23 mouse cellular contexts compared by ENCODE assay signal in the genomic region with DNA sequence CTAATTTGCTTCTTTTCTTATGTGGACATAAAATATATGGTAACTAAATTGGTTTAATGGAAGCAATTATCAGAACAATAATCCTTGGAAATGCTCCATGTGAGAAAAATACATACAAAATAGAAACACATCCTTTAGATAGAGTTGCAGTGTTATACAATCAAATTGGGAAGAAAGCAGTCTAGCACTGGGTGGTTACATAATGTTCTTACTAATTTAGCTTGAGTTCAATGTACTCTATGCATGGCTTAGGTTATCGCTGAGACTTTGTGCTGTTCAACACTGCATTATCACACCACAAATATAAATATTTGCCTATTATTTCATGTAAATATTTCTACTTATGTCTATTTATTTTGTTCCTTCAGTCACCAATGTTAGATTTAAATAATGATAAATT.
DNase-seq lines count a peak whose midpoint lies in the region; ATAC-seq and TF ChIP-seq lines count a peak whose summit lies in the region.
"Had no signal": no experiment of that assay in that cellular context is flagged by ENCODE, and none has a peak within 500 bp of the region (broad histone marks: within the 10 kb centered on the region; RNA-seq: fewer than 3 reads in every experiment).

No protein-coding gene starts in this region.

- H3K27me3 ChIP-seq in forebrain, embryonic 14.5 days (replicated peaks; ENCODE audit: control insufficient read depth, insufficient read depth, low read length): no peaks in the 10 kb centered on the region
- H3K27me3 ChIP-seq in forebrain, postnatal 0 days (ENCODE audit: insufficient read depth, low read length): no peaks in the 10 kb centered on the region
- no peaks in the 10 kb centered on the region for H3K27me3 ChIP-seq in kidney, adult 2 months (replicated peaks; ENCODE audit: control insufficient read depth, insufficient read depth, low read length)
- H3K27me3 ChIP-seq: CH12.LX; embryonic facial prominence, embryonic 12.5 days; forebrain, embryonic 13.5 days; Patski had no signal

- no peak for TF ChIP-seq CTCF in forebrain, postnatal 0 days (IDR thresholded peaks at IDR 0.05; ENCODE audit: low read depth)
- no peak for TF ChIP-seq CTCF in kidney, adult 2 months (conservative IDR thresholded peaks at IDR 0.05; ENCODE audit: insufficient read depth, insufficient read length, low read depth, low read length)

- ATAC-seq in forebrain, embryonic 14.5 days: peak; percentile 54; the same call in 1 of the 2 replicates
- ATAC-seq in forebrain, postnatal 0 days: no peak
- ATAC-seq: activated CD4-positive, CD25-positive, alpha-beta regulatory T cell, adult 4 months; CD4-positive, CD25-positive, alpha-beta regulatory T cell, adult 4 months; forebrain, embryonic 13.5 days; forebrain, embryonic 16.5 days; Patski had no signal

- peak; percentile 32 for DNase-seq in forebrain, embryonic 14.5 days (ENCODE audit: low spot score)
- DNase-seq in forebrain, postnatal 0 days: no peak
- DNase-seq in brain, adult 2 months (ENCODE audit: low read depth, low spot score): peak; percentile 9
- peak; percentile 11 for DNase-seq in telencephalon, adult 2 months (ENCODE audit: low read depth, low spot score)
- DNase-seq in kidney, adult 2 months: no peak
- DNase-seq: adrenal gland, adult 8-10 months; adrenal gland, postnatal 14 days; adrenal gland, postnatal 36 days; B cell, adult 2 months; cerebellum, adult 11-12 months; cerebellum, adult 2 months; cerebellum, adult 9-10 months; cerebellum, postnatal 10 days; cerebellum, postnatal 25 days had no signal

- no peak overlapping the region for H3K27ac ChIP-seq in forebrain, embryonic 14.5 days (ENCODE audit: low read depth, low read length)
- no peak overlapping the region for H3K27ac ChIP-seq in forebrain, postnatal 0 days (ENCODE audit: low read depth, low read length)
- H3K27ac ChIP-seq in kidney, adult 2 months (ENCODE audit: insufficient read depth, low read depth, low read length): no peak overlapping the region
- H3K27ac ChIP-seq: embryonic facial prominence, embryonic 10.5 days; embryonic facial prominence, embryonic 12.5 days; forebrain, embryonic 13.5 days had no signal

- H3K9ac ChIP-seq in forebrain, embryonic 14.5 days (ENCODE audit: low read length): no peak overlapping the region
- H3K9ac ChIP-seq in forebrain, postnatal 0 days: no peak overlapping the region
- H3K9ac ChIP-seq: embryonic facial prominence, embryonic 12.5 days; forebrain, embryonic 13.5 days had no signal

- H3K9me3 ChIP-seq in forebrain, embryonic 14.5 days (replicated peaks; ENCODE audit: control insufficient read depth, low read length): no peaks in the 10 kb centered on the region
- H3K9me3 ChIP-seq in forebrain, postnatal 0 days (ENCODE audit: low read length): no peaks in the 10 kb centered on the region
- H3K9me3 ChIP-seq: embryonic facial prominence, embryonic 10.5 days; embryonic facial prominence, embryonic 12.5 days; forebrain, embryonic 13.5 days had no signal

- no peaks in the 10 kb centered on the region for H3K36me3 ChIP-seq in forebrain, embryonic 14.5 days (ENCODE audit: control insufficient read depth, insufficient read depth, low read length)
- H3K36me3 ChIP-seq in forebrain, postnatal 0 days (ENCODE audit: insufficient read depth): no peaks in the 10 kb centered on the region
- H3K36me3 ChIP-seq in kidney, adult 2 months (ENCODE audit: control insufficient read depth, insufficient read depth, low read length): no peaks in the 10 kb centered on the region
- H3K36me3 ChIP-seq: embryonic facial prominence, embryonic 10.5 days; embryonic facial prominence, embryonic 12.5 days; G1E had no signal

- no peak for TF ChIP-seq POLR2A in kidney, adult 2 months (IDR thresholded peaks at IDR 0.05; ENCODE audit: low read depth, low read length)

- no peaks in the 10 kb centered on the region for H3K4me1 ChIP-seq in forebrain, embryonic 14.5 days (ENCODE audit: control insufficient read depth, insufficient read depth, low read length)
- H3K4me1 ChIP-seq in forebrain, postnatal 0 days (ENCODE audit: insufficient read depth): no peaks in the 10 kb centered on the region
- no peaks in the 10 kb centered on the region for H3K4me1 ChIP-seq in kidney, adult 2 months (ENCODE audit: control insufficient read depth, insufficient read depth, low read length)
- H3K4me1 ChIP-seq: embryonic facial prominence, embryonic 10.5 days; embryonic facial prominence, embryonic 12.5 days; forebrain, embryonic 13.5 days had no signal

- 93% methylated on average over 1 of the region's 1 CpGs for WGBS in forebrain, embryonic 14.5 days
- 80% methylated on average over 1 of the region's 1 CpGs for WGBS in forebrain, postnatal 0 days
- 94% methylated on average over 1 of the region's 1 CpGs for WGBS in kidney, adult 2 months

- H3K4me2 ChIP-seq in forebrain, embryonic 14.5 days (ENCODE audit: low read length): no peak overlapping the region
- no peak overlapping the region for H3K4me2 ChIP-seq in forebrain, postnatal 0 days (ENCODE audit: low read depth)
- H3K4me2 ChIP-seq: embryonic facial prominence, embryonic 12.5 days; forebrain, embryonic 13.5 days had no signal

- no peak overlapping the region for H3K4me3 ChIP-seq in forebrain, embryonic 14.5 days (ENCODE audit: low read depth, low read length)
- H3K4me3 ChIP-seq in forebrain, postnatal 0 days (ENCODE audit: low read depth, low read length): no peak overlapping the region
- H3K4me3 ChIP-seq in kidney, adult 2 months (ENCODE audit: insufficient read depth, low read depth, low read length): no peak overlapping the region
- H3K4me3 ChIP-seq: embryonic facial prominence, embryonic 10.5 days; embryonic facial prominence, embryonic 12.5 days; forebrain, embryonic 13.5 days had no signal

Comparison
In these comparisons a context has a peak if more than half of its experiments do, and no peak if none do; other contexts are left out.
1. DNase-seq: peak in forebrain, embryonic 14.5 days (single experiment), brain, adult 2 months (single experiment) and telencephalon, adult 2 months (single experiment); none in forebrain, postnatal 0 days (single experiment) and kidney, adult 2 months (single experiment).